Mouse (Mus musculus) kidney, postnatal 0 days (tissue): ENCODE measurements at regions not wholly inside any gene's neighbourhood (a gene's known extent, or its start where the extent isn't known, plus 50 kb on each side); places are given as distances from the start of the nearest gene placed in this dataset.

Experiments
- ATAC-seq: fragments of 200-750 bp; cut with Nextera tagmentation; replicated peaks from 2 replicates; pipeline ENCODE4 v1.8.0; 2017; ENCODE audit warnings: low read depth, moderate number of reproducible peaks, moderate TSS enrichment, moderate library complexity; ENCODE audit not compliant: low FRiP score
- DNase-seq: peaks from one replicate; pipeline ENCODE4 v3.0.0-alpha.2; 2016; ENCODE audit warnings: low spot score
- H3K27ac ChIP-seq: fragments of 300-500 bp; sonication (generic); 2 replicates; pipeline ENCODE4 v1.5.1; 2014; ENCODE audit warnings: mild to moderate bottlenecking
- H3K27me3 ChIP-seq: fragments of 300-500 bp; sonication (generic); 2 replicates; pipeline ENCODE4 v1.6.1; 2014; ENCODE audit warnings: low read length, mixed read lengths; ENCODE audit not compliant: insufficient read depth
- H3K36me3 ChIP-seq: fragments of 300-500 bp; sonication (generic); 2 replicates; pipeline ENCODE4 v1.6.1; 2014; ENCODE audit warnings: low read length, mixed read lengths; ENCODE audit not compliant: insufficient read depth
- H3K4me1 ChIP-seq: fragments of 300-500 bp; sonication (generic); replicated peaks from 2 replicates; pipeline ENCODE4 v1.6.1; 2014; ENCODE audit warnings: antibody characterized with exemption, low read length, mixed read lengths; ENCODE audit not compliant: insufficient read depth
- H3K4me2 ChIP-seq: fragments of 300-500 bp; sonication (generic); 2 replicates; pipeline ENCODE4 v1.6.1; 2014; ENCODE audit warnings: mild to moderate bottlenecking, low read length, moderate library complexity, mixed read lengths
- H3K4me3 ChIP-seq: fragments of 300-500 bp; sonication (generic); replicated peaks from 2 replicates; pipeline ENCODE4 v1.5.1; 2014; ENCODE audit warnings: low read depth, low read length
- H3K9ac ChIP-seq: fragments of 300-500 bp; sonication (generic); 2 replicates; pipeline ENCODE4 v1.6.1; 2014; ENCODE audit warnings: low read depth, low read length
- H3K9me3 ChIP-seq: fragments of 300-500 bp; sonication (generic); replicated peaks from 2 replicates; pipeline ENCODE4 v1.6.1; 2016; ENCODE audit warnings: low read length, inconsistent platforms, mixed read lengths
- CTCF ChIP-seq: IDR thresholded peaks from 2 replicates; pipeline ENCODE4 v1.5.1; 2016; ENCODE audit warnings: antibody characterized with exemption, low read depth, mild to moderate bottlenecking, moderate library complexity
- WGBS: fragments of 180-500 bp; shearing (Covaris S2); extraction: QIAGEN DNeasy Blood & Tissue Kit; methylation state at CpG from one replicate; pipeline ENCODE4 v1.1.7; 2014; 5-methylcytosine and 5-hydroxymethylcytosine counted together

DNA sequence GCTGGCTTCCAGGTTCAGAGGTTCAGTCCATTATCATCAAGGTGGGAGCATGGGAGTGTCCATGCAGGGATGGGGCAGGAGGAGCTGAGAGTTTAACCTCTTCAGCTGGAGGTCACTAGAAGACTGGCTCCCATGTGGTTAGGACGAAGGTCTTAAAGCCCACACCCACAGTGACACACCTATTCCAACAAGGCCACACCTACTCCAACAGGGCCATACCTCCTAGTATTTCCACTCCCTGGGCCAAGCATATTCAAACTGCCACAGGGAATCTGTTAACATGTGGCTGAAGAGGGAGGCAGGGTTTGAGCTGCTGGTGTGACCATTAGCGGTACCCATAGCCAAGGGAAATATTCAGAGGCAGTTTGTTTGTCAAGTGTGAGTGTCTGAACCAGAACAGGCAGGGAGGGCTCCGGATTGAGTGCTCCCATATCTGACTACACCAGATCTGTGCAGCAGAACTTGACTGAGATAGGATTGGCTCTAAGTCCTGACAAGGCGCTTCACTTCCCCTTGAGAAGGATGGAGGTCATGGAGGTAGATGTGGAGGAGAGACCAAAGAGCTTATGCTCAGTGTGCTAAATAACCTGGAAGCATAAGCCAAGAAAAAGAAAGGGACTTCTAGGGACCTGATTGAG lies 51.6 kb upstream of the Kit start:
- ATAC-seq, result no peak
- H3K36me3 ChIP-seq, result no peaks in the 10 kb centered on the region
- TF ChIP-seq CTCF, result no peak
- H3K9me3 ChIP-seq, result no peaks in the 10 kb centered on the region
- H3K4me2 ChIP-seq, result no peak overlapping the region
- H3K4me3 ChIP-seq, result no peak overlapping the region
- no peaks in the 10 kb centered on the region for H3K4me1 ChIP-seq
- no peak overlapping the region for H3K9ac ChIP-seq
- no peak for DNase-seq
- H3K27me3 ChIP-seq, result no peaks in the 10 kb centered on the region
- no peak overlapping the region for H3K27ac ChIP-seq
- WGBS, result 92% methylated on average over 4 of the region's 4 CpGs
